In the genomic region with DNA sequence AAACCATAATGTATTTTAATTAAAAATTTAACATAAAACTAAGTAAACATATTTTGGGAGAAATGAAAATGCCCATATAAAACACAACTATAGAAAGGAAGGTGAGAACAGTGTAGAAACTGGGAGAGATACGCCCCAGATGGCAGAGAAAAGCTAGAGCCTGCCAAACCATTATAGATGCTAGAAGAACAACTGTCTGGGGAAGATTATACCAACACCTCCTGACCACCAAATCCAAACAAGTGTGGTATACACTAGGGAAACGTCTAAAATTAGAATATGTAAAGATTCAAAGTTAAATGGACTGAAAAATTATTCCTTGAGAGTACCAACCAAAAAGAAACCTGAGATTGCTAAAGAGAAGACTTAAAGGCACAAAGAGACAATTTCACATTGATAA, we compare ENCODE assay signal across 30 mouse cellular contexts. TPM values are rescaled to one million over a fixed set of nuclear protein-coding genes. Genes with fewer than 3 reads are reported as not detected.
"Had no signal": no experiment of that assay in that cellular context is flagged by ENCODE, and none has a peak within 500 bp of the region (broad histone marks: within the 10 kb centered on the region; RNA-seq: fewer than 3 reads in every experiment).

No protein-coding gene starts in this region.

- H3K9ac ChIP-seq: heart, embryonic 12.5 days; hindbrain, embryonic 13.5 days; intestine, embryonic 15.5 days; limb, embryonic 12.5 days; liver, embryonic 13.5 days; liver, embryonic 15.5 days had no signal

- H3K27ac ChIP-seq: gastrocnemius, adult 2 months; heart, embryonic 10.5 days; hindbrain, embryonic 13.5 days; intestine, embryonic 15.5 days; layer of hippocampus, adult 2 months; left cerebral cortex, adult 2 months; limb, embryonic 10.5 days; limb, embryonic 12.5 days; liver, embryonic 13.5 days; liver, embryonic 15.5 days had no signal

- H3K4me2 ChIP-seq: heart, embryonic 12.5 days; hindbrain, embryonic 13.5 days; intestine, embryonic 15.5 days; limb, embryonic 12.5 days; liver, embryonic 11.5 days; liver, embryonic 13.5 days; liver, embryonic 15.5 days had no signal

- H3K4me1 ChIP-seq: heart, embryonic 10.5 days; heart, embryonic 12.5 days; hindbrain, embryonic 13.5 days; intestine, embryonic 15.5 days; limb, embryonic 10.5 days; limb, embryonic 12.5 days; liver, embryonic 13.5 days; liver, embryonic 15.5 days had no signal

- H3K27me3 ChIP-seq: heart, embryonic 12.5 days; hindbrain, embryonic 13.5 days; intestine, embryonic 15.5 days; limb, embryonic 12.5 days; liver, embryonic 13.5 days; liver, embryonic 15.5 days had no signal

- H3K4me3 ChIP-seq: gastrocnemius, adult 2 months; heart, embryonic 10.5 days; heart, embryonic 12.5 days; hindbrain, embryonic 13.5 days; intestine, embryonic 15.5 days; layer of hippocampus, adult 2 months; left cerebral cortex, adult 2 months; limb, embryonic 10.5 days; limb, embryonic 12.5 days; liver, embryonic 13.5 days; liver, embryonic 15.5 days had no signal

- ATAC-seq: hindbrain, embryonic 16.5 days; inflammation-experienced regulatory T-cells, adult 6 months; intestine, embryonic 15.5 days; intestine, postnatal 0 days had no signal

- H3K36me3 ChIP-seq: intestine, embryonic 15.5 days; liver, embryonic 15.5 days had no signal

- H3K9me3 ChIP-seq: heart, embryonic 10.5 days; hindbrain, embryonic 13.5 days; intestine, embryonic 15.5 days; limb, embryonic 10.5 days; limb, embryonic 12.5 days; liver, embryonic 13.5 days; liver, embryonic 15.5 days had no signal

- DNase-seq: gastrocnemius, adult 2 months; gastrocnemius, postnatal 10 days; gastrocnemius, postnatal 25 days; heart, adult 18-20 months; heart, postnatal 10 days; heart, postnatal 36 days; kidney, adult 18-20 months; kidney, adult 8-10 months; kidney, postnatal 10 days; kidney, postnatal 25 days; kidney, postnatal 4 days; liver; liver, embryonic 13.5 days had no signal

RNA-seq across cellular contexts. Expression of a gene that starts 35.1 kb away (rescaled TPM):
- total RNA-seq: layer of hippocampus, adult 2 months; layer of hippocampus, postnatal 10 days; layer of hippocampus, postnatal 25 days; left cerebral cortex, postnatal 14 days; left cerebral cortex, postnatal 36 days had no signal
